Mouse (Mus musculus) cerebellum, adult 9-10 months (tissue): ENCODE measurements at regions not wholly inside any gene's neighbourhood (a gene's known extent, or its start where the extent isn't known, plus 50 kb on each side); places are given as distances from the start of the nearest gene placed in this dataset.

Experiments
- DNase-seq: peaks from one replicate; pipeline ENCODE4 v3.0.0; 2022

DNA sequence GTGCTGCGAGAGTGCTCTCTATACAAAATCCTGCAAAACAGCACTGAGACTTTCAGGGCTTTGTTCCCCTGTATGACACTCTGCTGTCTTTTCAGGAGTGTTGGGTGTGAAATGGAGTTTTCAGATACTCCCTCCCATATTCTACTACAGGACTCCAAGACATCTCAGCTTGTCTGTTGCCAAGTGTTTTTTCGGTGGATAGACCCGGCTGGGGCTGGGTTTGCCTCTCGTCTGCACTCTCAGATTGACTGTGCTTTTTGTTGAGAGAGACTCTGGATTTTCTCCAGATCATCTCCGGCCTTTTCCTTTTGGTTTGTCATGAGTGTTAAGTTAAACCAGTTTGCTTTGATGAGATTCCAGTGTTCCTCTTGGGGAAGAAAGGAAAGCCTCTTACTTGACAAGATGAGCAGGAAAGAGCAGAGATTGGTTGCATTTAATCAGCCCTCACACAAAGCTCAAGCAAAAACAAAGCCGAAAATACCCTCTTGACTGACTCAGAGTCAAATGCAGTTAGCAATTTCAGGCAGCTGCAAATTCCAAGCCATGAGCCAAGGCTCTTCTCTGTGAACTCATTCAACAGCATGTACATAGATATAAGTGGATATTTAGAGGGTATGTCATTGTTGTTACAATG is 219.3 kb upstream of the Veph1 start:
- no peak for DNase-seq

DNA sequence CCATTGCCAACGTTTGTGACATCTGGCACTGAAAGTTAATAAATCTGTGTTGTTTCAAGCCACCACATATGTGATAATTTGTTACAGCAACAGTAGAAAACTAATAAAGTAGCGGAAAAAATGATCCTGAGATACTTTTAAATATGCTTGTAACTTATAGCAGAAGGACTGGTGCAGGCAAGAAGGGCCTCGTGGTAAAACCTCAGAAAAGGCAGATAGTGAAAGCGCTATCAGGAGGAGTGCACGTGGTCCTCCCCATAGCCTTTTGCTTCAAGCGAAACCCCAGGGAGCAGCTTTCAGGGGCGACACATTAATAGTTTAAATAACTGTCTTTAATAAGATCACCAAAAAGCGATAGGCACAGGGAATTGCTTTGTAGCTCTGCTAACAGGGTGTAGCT is 217.9 kb upstream of the Veph1 start:
- DNase-seq = no peak

- no peak for DNase-seq
Observed at GRCm38 (mm10) chr3:66512408-66512807, 215.8 kb upstream of the Veph1 start.

- no peak for DNase-seq
Observed at GRCm38 (mm10) chr3:66510455-66510854, 213.8 kb upstream of the Veph1 start.

- no peak for DNase-seq
Observed at GRCm38 (mm10) chr3:66506125-66506524, 209.5 kb upstream of the Veph1 start.

DNA sequence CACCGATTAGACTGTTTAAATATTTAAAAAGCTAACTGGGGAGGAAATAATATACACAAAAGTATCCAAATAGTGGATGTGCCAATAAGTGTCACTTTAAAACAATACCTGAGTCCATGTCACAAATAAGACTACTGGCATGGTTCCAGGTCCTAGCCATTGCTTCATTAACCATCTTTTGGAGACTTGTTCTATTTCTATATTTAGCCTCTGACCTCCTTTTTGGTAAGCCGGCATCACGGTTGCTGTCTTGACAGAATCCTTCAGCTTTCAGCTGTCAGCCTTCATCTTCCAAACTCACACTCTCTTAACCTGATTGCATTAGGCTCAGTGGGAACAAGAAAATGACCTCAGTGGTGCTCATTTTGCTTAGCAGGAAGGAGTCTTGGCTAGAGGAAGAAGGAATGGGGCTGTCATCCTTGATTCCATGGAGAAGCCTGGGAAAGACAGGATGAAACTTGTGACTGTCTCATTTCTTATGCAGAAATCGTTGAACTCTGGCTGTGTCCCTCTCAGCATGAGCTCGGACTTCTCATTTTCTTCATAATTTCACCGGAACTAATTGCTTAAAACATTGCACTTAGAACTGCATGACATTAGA is 208.9 kb upstream of the Veph1 start:
- peak; percentile 15 for DNase-seq

DNA sequence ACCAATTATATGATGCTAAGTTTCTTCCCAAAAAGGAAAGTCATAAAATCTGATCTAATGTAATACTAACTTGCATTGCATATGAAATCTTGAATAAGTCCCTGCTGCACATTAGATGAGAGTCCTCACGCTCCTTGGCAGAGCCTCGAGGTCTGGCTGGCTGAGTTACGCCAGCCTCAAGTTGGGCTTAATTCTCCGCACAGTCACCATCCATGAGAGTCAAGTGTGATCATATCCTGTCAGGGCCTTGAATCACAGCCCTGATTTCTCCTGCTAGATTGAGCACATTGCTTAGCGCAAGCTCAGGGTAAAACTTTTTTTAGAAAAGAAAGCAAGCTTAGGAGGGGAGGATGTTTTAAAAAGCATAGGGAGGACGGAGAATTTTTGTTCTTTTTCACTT is 208.1 kb upstream of the Veph1 start:
- no peak for DNase-seq

GRCm38 (mm10) chr3:66503615-66504014 is 207.0 kb upstream of the Veph1 start:
- DNase-seq = no peak

GRCm38 (mm10) chr3:66501865-66502264 is 205.2 kb upstream of the Veph1 start:
- no peak for DNase-seq

- DNase-seq = no peak
Observed at GRCm38 (mm10) chr3:66494442-66495113, 197.9 kb upstream of the Veph1 start.

GRCm38 (mm10) chr3:66490696-66491357 is 194.2 kb upstream of the Veph1 start:
- no peak for DNase-seq

- DNase-seq = no peak
Observed at GRCm38 (mm10) chr3:66488724-66489123, 192.1 kb upstream of the Veph1 start.

DNA sequence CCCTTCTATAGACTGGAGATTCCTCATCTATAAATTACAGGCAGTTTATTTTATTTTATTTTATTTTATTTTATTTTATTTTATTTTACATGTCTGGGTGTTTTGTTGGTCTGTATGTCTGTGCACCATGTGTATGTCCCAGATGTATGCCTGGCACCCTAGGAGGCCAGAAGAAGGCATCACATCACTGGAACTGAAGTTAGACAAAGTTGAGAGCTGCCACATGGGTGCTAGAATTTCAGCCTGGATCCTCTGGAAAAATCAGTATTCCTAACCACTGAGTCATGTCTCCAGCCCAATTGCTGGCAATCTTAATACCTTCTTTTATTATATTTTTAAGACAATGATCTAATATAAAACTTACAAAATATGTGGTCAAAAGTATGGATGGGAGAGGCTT is 190.0 kb upstream of the Veph1 start:
- DNase-seq = no peak

- no peak for DNase-seq
Observed at GRCm38 (mm10) chr3:66486184-66486583, 189.5 kb upstream of the Veph1 start.

GRCm38 (mm10) chr3:66480718-66481117 is 184.1 kb upstream of the Veph1 start:
- no peak for DNase-seq

GRCm38 (mm10) chr3:66479266-66479665 is 182.6 kb upstream of the Veph1 start:
- DNase-seq = no peak

- DNase-seq = no peak
Observed at GRCm38 (mm10) chr3:66466321-66466720, 169.7 kb upstream of the Veph1 start.

DNA sequence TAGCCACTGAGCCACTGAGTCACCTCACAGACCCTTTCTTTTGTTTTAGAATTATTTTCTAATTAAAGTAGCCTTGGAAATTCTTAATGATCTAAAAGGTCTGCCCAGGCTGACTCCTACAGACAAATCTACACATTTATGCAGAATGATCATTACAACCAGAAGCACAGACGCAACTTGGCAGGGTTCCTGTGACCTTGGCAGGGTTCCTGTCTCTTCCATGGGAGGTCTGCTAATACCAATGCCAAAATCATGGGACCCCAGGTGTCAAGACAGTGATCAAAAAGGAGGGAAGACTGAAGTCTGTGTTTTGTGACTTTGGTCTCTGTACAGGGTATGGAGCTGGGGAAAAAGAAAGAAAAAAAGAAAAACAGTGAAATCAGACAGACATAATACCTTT is 168.7 kb upstream of the Veph1 start:
- DNase-seq = no peak

DNA sequence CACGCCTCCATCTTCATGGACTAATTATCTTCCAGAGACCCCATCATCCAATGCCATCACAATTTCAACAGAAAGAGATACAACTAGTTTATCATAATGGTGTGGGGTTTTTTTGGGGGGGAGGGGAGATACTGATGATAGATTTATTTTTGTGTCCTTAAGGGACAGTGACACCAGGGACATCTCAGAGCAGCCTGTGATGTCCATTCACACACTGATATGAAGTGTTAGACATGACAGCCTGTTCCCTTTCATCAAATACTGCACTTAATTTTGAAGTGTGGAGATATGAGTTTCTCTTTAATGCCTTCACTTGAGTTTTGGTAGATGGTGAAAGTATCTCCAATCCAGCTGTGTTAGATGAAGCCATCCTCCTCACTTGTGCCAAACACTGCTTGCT is 165.7 kb upstream of the Veph1 start:
- DNase-seq = no peak

DNA sequence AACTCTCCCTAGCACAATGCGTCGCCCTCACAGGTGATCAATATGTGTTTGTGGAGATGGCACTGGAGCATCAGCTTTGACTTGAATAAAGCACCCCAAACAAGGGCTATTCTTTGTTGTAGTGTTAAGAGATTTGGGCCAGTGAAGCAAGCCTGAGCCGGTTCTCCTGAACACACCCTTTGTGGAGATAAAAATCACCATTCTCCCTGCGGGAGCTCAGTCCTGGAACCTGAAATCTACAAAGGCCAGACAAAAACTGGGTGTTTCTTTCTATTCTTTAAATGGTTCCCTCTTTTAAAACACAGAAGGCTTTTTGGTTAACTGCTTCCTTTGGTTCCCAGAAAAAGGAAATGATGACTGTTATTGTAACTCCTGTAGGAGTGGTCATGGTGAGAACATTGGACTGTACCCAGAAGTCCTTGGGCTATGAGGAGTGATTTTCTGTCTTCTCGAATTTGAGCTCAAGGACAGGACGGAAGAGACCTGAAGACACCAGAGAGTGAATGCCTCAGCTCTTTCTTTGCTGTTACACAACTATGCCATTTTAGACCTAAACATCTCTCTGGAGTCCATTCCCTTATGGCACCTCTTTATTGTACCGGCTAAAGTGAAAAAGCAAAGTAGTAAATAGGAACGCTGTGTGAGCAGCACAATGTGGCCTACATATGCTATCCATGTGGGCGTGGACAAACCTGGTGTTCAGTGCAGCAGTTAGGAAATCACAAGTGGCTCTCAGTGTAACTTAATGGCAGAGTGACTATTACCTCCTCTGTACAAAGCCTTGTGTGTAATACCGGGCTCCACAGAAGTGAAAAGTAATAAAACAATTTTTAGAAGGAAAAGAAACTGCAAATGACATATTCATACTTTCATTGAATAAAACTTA is 149.9 kb upstream of the Veph1 start:
- no peak for DNase-seq

- DNase-seq = no peak
Observed at GRCm38 (mm10) chr3:66433216-66433615, 136.6 kb upstream of the Veph1 start.

DNA sequence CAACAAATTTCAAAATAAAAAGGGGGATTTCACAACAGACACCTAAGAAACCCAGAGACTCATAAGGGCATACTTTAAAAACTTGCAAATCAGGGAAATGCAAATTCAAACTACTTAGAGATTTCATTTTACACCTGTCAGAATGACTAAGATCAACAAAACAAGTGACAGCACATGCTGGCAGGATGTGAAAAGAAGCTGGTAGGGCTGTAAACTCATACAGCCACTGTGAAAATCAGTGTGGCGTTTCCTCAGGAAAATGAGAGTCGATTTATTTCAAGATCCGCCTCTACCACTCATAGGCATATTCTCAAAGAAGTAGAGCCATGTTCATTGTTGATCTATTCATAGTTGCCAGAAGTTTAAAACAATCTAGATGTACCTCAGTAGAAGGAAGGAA is 133.6 kb upstream of the Veph1 start:
- no peak for DNase-seq

DNA sequence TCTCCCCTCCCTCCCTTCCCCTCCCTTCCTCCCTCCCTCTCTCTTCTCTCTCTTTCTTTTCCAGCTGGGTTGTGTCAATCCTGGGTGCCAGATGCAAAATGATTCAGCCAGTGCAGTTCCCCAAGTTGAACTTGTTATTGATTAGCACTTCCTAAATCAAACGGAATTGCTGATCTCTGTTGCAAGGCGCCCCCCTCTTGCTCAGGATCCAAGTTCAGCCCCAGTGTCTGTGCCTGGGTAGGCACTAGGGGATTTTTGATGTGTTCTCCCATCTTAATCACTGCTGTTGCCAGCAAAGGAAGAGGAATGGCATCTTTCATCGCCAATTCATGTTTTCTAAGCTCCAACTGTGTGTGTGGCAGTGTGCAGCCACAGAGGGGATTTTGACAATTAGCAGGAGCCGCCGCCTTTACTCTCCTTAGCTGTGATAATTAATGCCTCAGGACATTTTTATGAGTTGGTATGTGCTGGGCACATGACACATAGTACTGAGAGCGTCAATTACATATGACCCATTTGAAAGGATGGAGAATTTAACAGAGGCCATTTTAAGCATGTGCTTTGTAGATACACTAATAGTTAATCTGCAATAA is 125.9 kb upstream of the Veph1 start:
- DNase-seq = no peak
